Mouse (Mus musculus) kidney, embryonic 14.5 days (tissue): ENCODE data around the gene Mettl27. TPM values are rescaled to one million over a fixed set of nuclear protein-coding genes. Genes with fewer than 3 reads are reported as not detected.

Experiments
- ATAC-seq: fragments of 200-750 bp; cut with Nextera tagmentation; 2 replicates; pipeline ENCODE4 v1.8.0; 2017; ENCODE audit warnings: moderate number of reproducible peaks, mild to moderate bottlenecking, moderate TSS enrichment, moderate library complexity; ENCODE audit not compliant: low FRiP score, low TSS enrichment
- H3K27ac ChIP-seq: fragments of 300-500 bp; sonication (generic); 2 replicates; pipeline ENCODE4 v1.5.1; 2014; ENCODE audit warnings: low read depth, mild to moderate bottlenecking, low read length, moderate library complexity, mixed read lengths
- H3K27me3 ChIP-seq: fragments of 300-500 bp; sonication (generic); 2 replicates; pipeline ENCODE4 v1.6.1; 2014; ENCODE audit warnings: mild to moderate bottlenecking, low read length; ENCODE audit not compliant: control insufficient read depth, insufficient read depth
- H3K36me3 ChIP-seq: fragments of 300-500 bp; sonication (generic); 2 replicates; pipeline ENCODE4 v1.6.1; 2014; ENCODE audit warnings: low read length, mixed read lengths; ENCODE audit not compliant: control insufficient read depth, insufficient read depth
- H3K4me1 ChIP-seq: fragments of 300-500 bp; sonication (generic); 2 replicates; pipeline ENCODE4 v1.6.1; 2014; ENCODE audit warnings: low read length, mixed read lengths; ENCODE audit not compliant: control insufficient read depth, insufficient read depth
- H3K4me2 ChIP-seq: fragments of 300-500 bp; sonication (generic); replicated peaks from 2 replicates; pipeline ENCODE4 v1.6.1; 2014; ENCODE audit warnings: low read depth, mild to moderate bottlenecking, low read length
- H3K4me3 ChIP-seq: fragments of 300-500 bp; sonication (generic); 2 replicates; pipeline ENCODE4 v1.5.1; 2014; ENCODE audit warnings: mild to moderate bottlenecking, low read length
- H3K9ac ChIP-seq: fragments of 300-500 bp; sonication (generic); 2 replicates; pipeline ENCODE4 v1.6.1; 2014; ENCODE audit warnings: low read depth, mild to moderate bottlenecking, low read length, moderate library complexity
- H3K9me3 ChIP-seq: fragments of 300-500 bp; sonication (generic); 2 replicates; pipeline ENCODE4 v1.6.1; 2016; ENCODE audit warnings: low read length; ENCODE audit not compliant: control insufficient read depth
- WGBS: fragments of 180-500 bp; shearing (Covaris S2); extraction: QIAGEN DNeasy Blood & Tissue Kit; methylation state at CpG from one replicate; pipeline ENCODE4 v1.1.7; 2014; 5-methylcytosine and 5-hydroxymethylcytosine counted together
- polyA plus RNA-seq: library from polyadenylated mRNA; unstranded; fragments of >200 nt; fragmentation: Nextera tagmentation; extraction: Ambion mirVana; gene quantifications from 2 replicates; pipeline ENCODE4 v1.2.1, GENCODE M21; 2014

Gene Mettl27
- 19.4 and 26.6 TPM in 2 replicates for polyA plus RNA-seq

- no peaks in the 10 kb centered on the region for H3K36me3 ChIP-seq
- H3K4me2 ChIP-seq, result peak within 1 kb of the TSS; percentile 94
- no peaks in the 10 kb centered on the region for H3K4me1 ChIP-seq
- under 1% methylated on average over 41 of the region's 41 CpGs for WGBS
- peak; percentile 97 for ATAC-seq
- H3K27ac ChIP-seq, result peak within 1 kb of the TSS; percentile 83
- H3K4me3 ChIP-seq, result peak within 1 kb of the TSS; percentile 76
- H3K27me3 ChIP-seq, result no peaks in the 10 kb centered on the region
- no peaks in the 10 kb centered on the region for H3K9me3 ChIP-seq
- peak within 1 kb of the TSS; percentile 74 for H3K9ac ChIP-seq
Observed at GRCm38 (mm10) chr5:134932179-134932902, at the start of gene Mettl27. Gene Mettl27 (plus strand): TSS chr5:134932368.

- WGBS, result 71% methylated on average over 3 of the region's 3 CpGs
- no peak for ATAC-seq
- Histone ChIP-seq H3K9ac (no peak overlapping the region), H3K27me3 (no peaks in the 10 kb centered on the region), H3K36me3 (no peaks in the 10 kb centered on the region), H3K9me3 (no peaks in the 10 kb centered on the region), H3K4me3 (no peak overlapping the region), H3K4me2 (no peak overlapping the region), H3K4me1 (no peaks in the 10 kb centered on the region), H3K27ac (no peak overlapping the region)
Observed at GRCm38 (mm10) chr5:134883077-134883476, 49.1 kb upstream of the Mettl27 start.

- Histone ChIP-seq H3K27me3 (no peaks in the 10 kb centered on the region), H3K4me3 (no peak overlapping the region)
- ATAC-seq, result 0 out of 2 replicates have a peak, but pooled peaks have one; percentile 19
Observed at GRCm38 (mm10) chr5:134887447-134888335, 44.5 kb upstream of the Mettl27 start.

GRCm38 (mm10) chr5:134888505-134888904, 43.7 kb upstream of the Mettl27 start:
- Histone ChIP-seq H3K27me3 (no peaks in the 10 kb centered on the region), H3K9ac (no peak overlapping the region), H3K27ac (no peak overlapping the region), H3K9me3 (no peaks in the 10 kb centered on the region), H3K4me1 (no peaks in the 10 kb centered on the region), H3K4me2 (no peak overlapping the region), H3K36me3 (no peaks in the 10 kb centered on the region), H3K4me3 (no peak overlapping the region)
- no peak for ATAC-seq
- 86% methylated on average over 7 of the region's 7 CpGs for WGBS

More at GRCm38 (mm10) chr5:134887447-134888335, 44.5 kb upstream of the Mettl27 start:
- Histone ChIP-seq H3K4me1 (no peaks in the 10 kb centered on the region), H3K36me3 (no peaks in the 10 kb centered on the region), H3K4me2 (no peak overlapping the region), H3K9me3 (no peaks in the 10 kb centered on the region), H3K9ac (no peak overlapping the region), H3K27ac (peak overlapping the region; percentile 61; the same call in 1 of the 2 replicates)
- WGBS, result 60% methylated on average over 18 of the region's 18 CpGs

GRCm38 (mm10) chr5:134890601-134891054, 41.5 kb upstream of the Mettl27 start:
- Histone ChIP-seq H3K27me3 (no peaks in the 10 kb centered on the region), H3K4me2 (no peak overlapping the region), H3K36me3 (no peaks in the 10 kb centered on the region), H3K4me3 (no peak overlapping the region), H3K27ac (no peak overlapping the region), H3K9ac (no peak overlapping the region), H3K4me1 (no peaks in the 10 kb centered on the region), H3K9me3 (no peaks in the 10 kb centered on the region)
- WGBS, result 85% methylated on average over 6 of the region's 6 CpGs
- ATAC-seq, result no peak

- Histone ChIP-seq H3K4me2 (no peak overlapping the region), H3K9me3 (no peaks in the 10 kb centered on the region), H3K27ac (peak overlapping the region; percentile 20; the same call in 1 of the 2 replicates), H3K4me1 (no peaks in the 10 kb centered on the region), H3K27me3 (no peaks in the 10 kb centered on the region), H3K36me3 (no peaks in the 10 kb centered on the region), H3K4me3 (no peak overlapping the region), H3K9ac (no peak overlapping the region)
- no peak for ATAC-seq
- 79% methylated on average over 8 of the region's 8 CpGs for WGBS
Observed at GRCm38 (mm10) chr5:134891552-134891951, 40.6 kb upstream of the Mettl27 start.

- 79% methylated on average over 5 of the region's 5 CpGs for WGBS
- ATAC-seq, result no peak
- no peaks in the 10 kb centered on the region for H3K4me1 ChIP-seq
- H3K9ac ChIP-seq, result no peak overlapping the region
- H3K27ac ChIP-seq, result no peak overlapping the region
- no peaks in the 10 kb centered on the region for H3K36me3 ChIP-seq
- no peak overlapping the region for H3K4me2 ChIP-seq
- H3K4me3 ChIP-seq, result no peak overlapping the region
- H3K27me3 ChIP-seq, result no peaks in the 10 kb centered on the region
- H3K9me3 ChIP-seq, result no peaks in the 10 kb centered on the region
Observed at GRCm38 (mm10) chr5:134892717-134893116, 39.5 kb upstream of the Mettl27 start.

GRCm38 (mm10) chr5:134895291-134895690, 36.9 kb upstream of the Mettl27 start:
- H3K9ac ChIP-seq, result no peak overlapping the region
- no peaks in the 10 kb centered on the region for H3K9me3 ChIP-seq
- WGBS, result 46% methylated on average over 8 of the region's 8 CpGs
- ATAC-seq, result no peak
- no peak overlapping the region for H3K4me2 ChIP-seq
- H3K4me1 ChIP-seq, result 0 out of 2 replicates have a peak, but pooled peaks cover 3% of the 10 kb centered on the region
- H3K36me3 ChIP-seq, result no peaks in the 10 kb centered on the region
- no peaks in the 10 kb centered on the region for H3K27me3 ChIP-seq
- no peak overlapping the region for H3K27ac ChIP-seq
- H3K4me3 ChIP-seq, result no peak overlapping the region
